Mouse (Mus musculus) kidney, embryonic 14.5 days (tissue): Measurements from ENCODE around the gene Poc5. TPM values are rescaled to one million over a fixed set of nuclear protein-coding genes. Genes with fewer than 3 reads are reported as not detected.

Source experiments
- ATAC-seq: fragments of 200-750 bp; cut with Nextera tagmentation; 2 replicates; pipeline ENCODE4 v1.8.0; 2017; ENCODE audit warnings: moderate number of reproducible peaks, mild to moderate bottlenecking, moderate TSS enrichment, moderate library complexity; ENCODE audit not compliant: low FRiP score, low TSS enrichment
- H3K27ac ChIP-seq: fragments of 300-500 bp; sonication (generic); 2 replicates; pipeline ENCODE4 v1.5.1; 2014; ENCODE audit warnings: low read depth, mild to moderate bottlenecking, low read length, moderate library complexity, mixed read lengths
- H3K27me3 ChIP-seq: fragments of 300-500 bp; sonication (generic); 2 replicates; pipeline ENCODE4 v1.6.1; 2014; ENCODE audit warnings: mild to moderate bottlenecking, low read length; ENCODE audit not compliant: control insufficient read depth, insufficient read depth
- H3K36me3 ChIP-seq: fragments of 300-500 bp; sonication (generic); 2 replicates; pipeline ENCODE4 v1.6.1; 2014; ENCODE audit warnings: low read length, mixed read lengths; ENCODE audit not compliant: control insufficient read depth, insufficient read depth
- H3K4me1 ChIP-seq: fragments of 300-500 bp; sonication (generic); 2 replicates; pipeline ENCODE4 v1.6.1; 2014; ENCODE audit warnings: low read length, mixed read lengths; ENCODE audit not compliant: control insufficient read depth, insufficient read depth
- H3K4me2 ChIP-seq: fragments of 300-500 bp; sonication (generic); replicated peaks from 2 replicates; pipeline ENCODE4 v1.6.1; 2014; ENCODE audit warnings: low read depth, mild to moderate bottlenecking, low read length
- H3K4me3 ChIP-seq: fragments of 300-500 bp; sonication (generic); 2 replicates; pipeline ENCODE4 v1.5.1; 2014; ENCODE audit warnings: mild to moderate bottlenecking, low read length
- H3K9ac ChIP-seq: fragments of 300-500 bp; sonication (generic); 2 replicates; pipeline ENCODE4 v1.6.1; 2014; ENCODE audit warnings: low read depth, mild to moderate bottlenecking, low read length, moderate library complexity
- H3K9me3 ChIP-seq: fragments of 300-500 bp; sonication (generic); 2 replicates; pipeline ENCODE4 v1.6.1; 2016; ENCODE audit warnings: low read length; ENCODE audit not compliant: control insufficient read depth
- WGBS: fragments of 180-500 bp; shearing (Covaris S2); extraction: QIAGEN DNeasy Blood & Tissue Kit; methylation state at CpG from one replicate; pipeline ENCODE4 v1.1.7; 2014; 5-methylcytosine and 5-hydroxymethylcytosine counted together
- polyA plus RNA-seq: library from polyadenylated mRNA; unstranded; fragments of >200 nt; fragmentation: Nextera tagmentation; extraction: Ambion mirVana; gene quantifications from 2 replicates; pipeline ENCODE4 v1.2.1, GENCODE M21; 2014

Gene Poc5
- polyA plus RNA-seq = 17.4 and 18.4 TPM in 2 replicates

DNA sequence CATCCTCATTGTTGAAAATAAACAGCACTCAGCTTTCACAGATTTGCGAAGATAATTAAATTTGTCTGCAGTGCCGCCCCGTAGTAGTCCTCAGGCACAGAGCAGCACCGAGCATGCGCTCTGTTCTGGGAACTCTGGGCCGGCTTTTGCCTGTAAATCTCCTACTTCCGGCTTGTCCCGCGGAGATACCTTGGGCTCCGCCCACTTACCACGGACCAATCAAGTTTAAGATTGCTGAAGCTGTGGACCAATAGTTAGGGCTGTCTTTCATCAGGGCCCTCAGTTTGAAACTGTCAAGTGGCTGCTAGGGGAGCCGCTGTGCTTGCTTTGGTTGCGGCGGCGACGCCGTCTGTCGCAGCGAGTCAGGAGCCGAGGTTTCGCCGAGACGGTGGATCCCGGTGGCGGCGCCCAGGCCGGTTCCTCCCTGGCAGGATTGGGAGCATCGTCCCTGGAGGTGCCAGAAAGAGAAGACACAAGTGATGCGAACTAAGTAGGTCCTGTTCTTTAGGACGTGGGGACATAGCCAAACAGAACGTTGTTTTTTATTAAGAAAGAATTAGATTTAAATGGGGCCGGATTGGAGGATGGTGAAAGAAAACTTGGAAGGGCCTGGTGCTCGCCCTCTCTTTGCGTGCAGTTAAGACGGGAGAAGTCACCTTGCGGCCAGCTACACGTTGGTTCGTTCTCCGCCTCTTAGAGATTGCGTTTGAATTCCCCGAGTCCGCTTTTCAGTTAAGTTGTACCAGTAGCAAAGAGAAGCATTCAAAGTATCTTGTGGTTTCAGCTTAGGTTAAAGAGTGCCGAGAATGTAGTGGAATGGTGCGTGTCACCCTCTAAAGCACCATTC lies at the start of gene Poc5:
Poc5 (plus strand) TSS at position 253 of the 847 bp plus-strand sequence.
- under 1% methylated on average over 44 of the region's 44 CpGs for WGBS
- peak; percentile 100 for ATAC-seq
- H3K27ac ChIP-seq = no peak within 1 kb of the TSS
- H3K4me1 ChIP-seq = peaks cover 6% of the 10 kb centered on the region
- peak within 1 kb of the TSS; percentile 78 for H3K9ac ChIP-seq
- peaks cover 30% of the 10 kb centered on the region for H3K36me3 ChIP-seq
- no peaks in the 10 kb centered on the region for H3K9me3 ChIP-seq
- H3K4me2 ChIP-seq = peak within 1 kb of the TSS; percentile 69
- no peaks in the 10 kb centered on the region for H3K27me3 ChIP-seq
- peak within 1 kb of the TSS; percentile 85 for H3K4me3 ChIP-seq

GRCm38 (mm10) chr13:96341461-96341860 lies 46.6 kb upstream of the Poc5 start:
- H3K4me2 ChIP-seq = no peak overlapping the region
- no peak overlapping the region for H3K4me3 ChIP-seq
- no peaks in the 10 kb centered on the region for H3K36me3 ChIP-seq
- H3K9ac ChIP-seq = no peak overlapping the region
- H3K9me3 ChIP-seq = no peaks in the 10 kb centered on the region
- 75% methylated on average over 3 of the region's 3 CpGs for WGBS
- H3K27ac ChIP-seq = no peak overlapping the region
- no peaks in the 10 kb centered on the region for H3K27me3 ChIP-seq
- H3K4me1 ChIP-seq = no peaks in the 10 kb centered on the region
- no peak for ATAC-seq

- H3K4me2 ChIP-seq = no peak overlapping the region
- no peaks in the 10 kb centered on the region for H3K9me3 ChIP-seq
- H3K36me3 ChIP-seq = no peaks in the 10 kb centered on the region
- no peaks in the 10 kb centered on the region for H3K27me3 ChIP-seq
- H3K4me1 ChIP-seq = no peaks in the 10 kb centered on the region
- WGBS = 84% methylated on average over 6 of the region's 6 CpGs
- H3K27ac ChIP-seq = no peak overlapping the region
- no peak for ATAC-seq
- H3K9ac ChIP-seq = no peak overlapping the region
- H3K4me3 ChIP-seq = no peak overlapping the region
Measured at GRCm38 (mm10) chr13:96344778-96345177, 43.3 kb upstream of the Poc5 start.

DNA sequence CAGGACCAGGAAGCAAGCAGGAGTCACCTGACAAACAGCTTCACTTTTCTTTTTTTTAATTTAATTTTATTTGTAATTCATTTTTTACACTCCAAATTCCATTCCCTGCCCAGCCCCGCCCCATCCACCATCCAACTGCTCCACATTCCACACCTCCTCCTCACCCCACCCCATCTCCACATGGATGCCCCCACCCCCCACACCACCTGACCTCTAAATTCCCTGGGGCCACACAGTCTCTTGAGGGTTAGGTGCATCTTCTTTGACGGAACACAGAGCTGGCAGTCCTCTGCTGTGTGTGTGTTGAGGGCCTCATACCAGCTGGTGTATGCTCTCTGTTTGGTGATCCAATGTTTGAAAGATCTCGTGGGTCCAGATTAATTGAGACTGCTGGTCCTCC lies 41.5 kb upstream of the Poc5 start:
- H3K9me3 ChIP-seq = no peaks in the 10 kb centered on the region
- no peaks in the 10 kb centered on the region for H3K36me3 ChIP-seq
- no peak overlapping the region for H3K4me2 ChIP-seq
- no peak overlapping the region for H3K27ac ChIP-seq
- WGBS = 45% methylated on average over 3 of the region's 3 CpGs
- no peaks in the 10 kb centered on the region for H3K4me1 ChIP-seq
- no peak for ATAC-seq
- H3K9ac ChIP-seq = no peak overlapping the region
- no peak overlapping the region for H3K4me3 ChIP-seq
- no peaks in the 10 kb centered on the region for H3K27me3 ChIP-seq

DNA sequence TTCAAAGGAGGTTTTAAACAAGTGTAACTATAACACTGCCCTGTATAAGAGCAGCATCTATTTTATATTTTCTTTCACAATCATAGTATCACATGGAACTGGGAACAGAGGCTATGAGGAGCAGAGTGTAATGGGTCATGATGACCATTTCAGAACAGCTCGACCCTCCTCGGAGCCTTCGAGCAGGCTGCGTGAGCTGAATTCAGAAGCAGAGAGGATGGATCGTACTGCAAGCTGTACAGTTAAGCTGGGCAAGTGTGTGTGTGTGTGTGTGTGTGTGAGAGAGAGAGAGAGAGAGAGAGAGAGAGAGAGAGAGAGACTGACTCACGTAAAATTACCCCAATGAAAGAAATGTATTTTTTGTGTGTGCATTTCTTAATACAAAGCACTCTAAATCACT lies 37.9 kb upstream of the Poc5 start:
- WGBS = 92% methylated on average over 6 of the region's 6 CpGs
- no peaks in the 10 kb centered on the region for H3K9me3 ChIP-seq
- no peak overlapping the region for H3K9ac ChIP-seq
- H3K4me3 ChIP-seq = no peak overlapping the region
- no peaks in the 10 kb centered on the region for H3K4me1 ChIP-seq
- no peak overlapping the region for H3K27ac ChIP-seq
- ATAC-seq = no peak
- no peaks in the 10 kb centered on the region for H3K36me3 ChIP-seq
- H3K4me2 ChIP-seq = no peak overlapping the region
- H3K27me3 ChIP-seq = no peaks in the 10 kb centered on the region

DNA sequence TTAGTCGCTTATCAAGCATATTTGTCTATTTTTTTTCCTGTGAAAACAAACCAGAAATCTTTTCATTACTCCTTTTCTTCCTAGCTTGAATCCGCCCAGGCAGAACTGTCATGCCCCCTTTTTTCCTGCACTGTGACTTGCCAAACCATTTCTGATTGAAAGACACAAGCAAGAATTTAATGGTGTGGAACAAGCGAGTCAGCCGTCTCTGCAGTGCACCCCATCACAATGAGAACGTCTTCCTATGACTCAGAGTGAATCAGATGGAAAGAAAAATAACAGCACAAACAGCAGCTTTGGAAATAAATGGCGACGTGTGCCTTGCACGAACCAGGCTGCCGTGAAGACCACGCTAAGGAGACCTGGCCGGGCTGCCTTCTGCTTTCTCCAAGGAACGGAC lies 36.8 kb upstream of the Poc5 start:
- Histone ChIP-seq H3K4me3 (no peak overlapping the region), H3K4me2 (no peak overlapping the region), H3K4me1 (no peaks in the 10 kb centered on the region), H3K27me3 (no peaks in the 10 kb centered on the region), H3K36me3 (no peaks in the 10 kb centered on the region), H3K9me3 (no peaks in the 10 kb centered on the region), H3K27ac (no peak overlapping the region), H3K9ac (no peak overlapping the region)
- ATAC-seq = no peak
- WGBS = 44% methylated on average over 12 of the region's 12 CpGs

- Histone ChIP-seq H3K9me3 (no peaks in the 10 kb centered on the region), H3K4me3 (no peak overlapping the region), H3K9ac (no peak overlapping the region), H3K27me3 (no peaks in the 10 kb centered on the region), H3K36me3 (no peaks in the 10 kb centered on the region), H3K4me2 (no peak overlapping the region), H3K4me1 (no peaks in the 10 kb centered on the region), H3K27ac (no peak overlapping the region)
- ATAC-seq = no peak
- WGBS = 5% methylated on average over 2 of the region's 2 CpGs
Measured at GRCm38 (mm10) chr13:96375519-96375918, 12.6 kb upstream of the Poc5 start.

- Histone ChIP-seq H3K27ac (no peak overlapping the region), H3K27me3 (no peaks in the 10 kb centered on the region), H3K9me3 (no peaks in the 10 kb centered on the region), H3K4me1 (no peaks in the 10 kb centered on the region), H3K4me2 (no peak overlapping the region), H3K9ac (no peak overlapping the region), H3K36me3 (no peaks in the 10 kb centered on the region), H3K4me3 (no peak overlapping the region)
- ATAC-seq = no peak
- 95% methylated on average over 18 of the region's 18 CpGs for WGBS
Measured at GRCm38 (mm10) chr13:96376871-96377270, 11.2 kb upstream of the Poc5 start.

DNA sequence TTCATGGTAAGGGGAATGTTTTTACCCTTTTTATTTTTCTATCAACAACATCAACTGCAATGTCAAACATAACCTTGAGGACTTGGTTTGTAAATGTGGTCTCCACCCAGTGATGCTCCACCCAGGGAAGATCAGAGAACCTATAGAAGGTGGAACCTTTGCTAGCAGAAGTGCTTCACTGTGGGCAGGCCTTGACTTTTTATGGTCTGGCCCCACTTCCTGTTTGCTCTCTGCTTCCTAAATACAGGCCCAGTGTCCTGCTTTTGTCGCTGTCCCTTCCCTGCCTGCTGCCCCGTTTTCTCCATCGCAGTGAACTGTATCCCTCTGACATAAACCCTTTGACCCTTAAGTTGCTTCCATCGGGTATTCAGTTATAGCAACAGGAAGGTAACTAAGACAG lies 10.2 kb upstream of the Poc5 start:
- Histone ChIP-seq H3K4me3 (no peak overlapping the region), H3K27me3 (no peaks in the 10 kb centered on the region), H3K36me3 (no peaks in the 10 kb centered on the region), H3K9ac (no peak overlapping the region), H3K4me1 (no peaks in the 10 kb centered on the region), H3K9me3 (no peaks in the 10 kb centered on the region), H3K27ac (no peak overlapping the region), H3K4me2 (no peak overlapping the region)
- ATAC-seq = no peak
- WGBS = 32% methylated on average over 4 of the region's 4 CpGs
